Mouse (Mus musculus) CH12.LX (cell line): ENCODE data around the gene Cntrob. TPM values are rescaled to one million over a fixed set of nuclear protein-coding genes. Genes with fewer than 3 reads are reported as not detected.

Experiments
- DNase-seq: peaks from one replicate; pipeline ENCODE4 v3.0.0-alpha.2; 2013; ENCODE audit errors: extremely low read depth
- H3K27ac ChIP-seq: 2 replicates; pipeline ENCODE4 v1.5.1; 2012; ENCODE audit warnings: low read depth, mild to moderate bottlenecking, control low read depth, moderate library complexity; ENCODE audit not compliant: insufficient read depth
- H3K27me3 ChIP-seq: replicated peaks from 2 replicates; pipeline ENCODE3; 2012; ENCODE audit warnings: inconsistent platforms
- H3K36me3 ChIP-seq, 2 experiments: replicated peaks in 1 of 2; 2 replicates each; pipeline versions ENCODE3 to v1.6.1; 2012; ENCODE audit warnings: inconsistent platforms in 1 of 2, low read length in 1 of 2, mild to moderate bottlenecking in 1 of 2, mixed read lengths in 1 of 2, moderate library complexity in 1 of 2; ENCODE audit not compliant: control insufficient read depth in 1 of 2, insufficient read depth in 1 of 2
- H3K4me1 ChIP-seq, 2 experiments: 2 replicates each; pipeline ENCODE4 v1.6.1; 2012; ENCODE audit warnings: inconsistent platforms in 1 of 2, moderate library complexity in 1 of 2; ENCODE audit not compliant: insufficient read depth in 2 of 2, control insufficient read depth in 1 of 2
- H3K4me2 ChIP-seq: 2 replicates; pipeline ENCODE4 v1.6.1; 2012; ENCODE audit warnings: low read depth, mild to moderate bottlenecking, control low read depth; ENCODE audit not compliant: poor library complexity, insufficient read depth, severe bottlenecking
- H3K4me3 ChIP-seq, 3 experiments: fragments of 150-350 bp in 1 of 3; sonication (generic) in 1 of 3; replicated peaks in 1 of 3; 2 replicates each; pipeline versions ENCODE3 to v1.5.1; 2011 to 2012; ENCODE audit warnings: low read depth in 2 of 3, low read length in 2 of 3, mild to moderate bottlenecking in 2 of 3, moderate library complexity in 2 of 3, control low read depth in 1 of 3, improper control_type of control experiment in 1 of 3, inconsistent platforms in 1 of 3, mixed read lengths in 1 of 3; ENCODE audit not compliant: poor library complexity in 1 of 3
- H3K79me2 ChIP-seq: replicated peaks from 2 replicates; pipeline ENCODE4 v1.6.1; 2012; ENCODE audit warnings: mild to moderate bottlenecking, moderate library complexity; ENCODE audit not compliant: control insufficient read depth, poor library complexity, insufficient read depth, severe bottlenecking; ENCODE audit errors: extremely low read depth
- H3K9ac ChIP-seq: 2 replicates; pipeline ENCODE4 v1.6.1; 2012; ENCODE audit warnings: low read depth, mild to moderate bottlenecking, control low read depth, moderate library complexity; ENCODE audit not compliant: insufficient read depth
- H3K9me3 ChIP-seq: replicated peaks from 2 replicates; pipeline ENCODE3; 2012; ENCODE audit warnings: low read length, inconsistent platforms, mixed read lengths
- BHLHE40 ChIP-seq: IDR thresholded peaks from 2 replicates; pipeline ENCODE4 v1.6.1; 2011; ENCODE audit warnings: mild to moderate bottlenecking, low read depth, low read length, improper control_type of control experiment
- CHD1 ChIP-seq: IDR thresholded peaks from 2 replicates; pipeline ENCODE4 v1.6.1; 2012; ENCODE audit warnings: low read depth, low read length, improper control_type of control experiment, inconsistent platforms
- CTCF ChIP-seq, 2 experiments: IDR thresholded peaks in 1 of 2; conservative IDR thresholded peaks in 1 of 2; 2 replicates each; pipeline ENCODE4 v1.5.1; 2011 to 2012; ENCODE audit warnings: low read depth in 2 of 2, low read length in 2 of 2, improper control_type of control experiment in 1 of 2, inconsistent platforms in 1 of 2, mild to moderate bottlenecking in 1 of 2, moderate library complexity in 1 of 2
- E2F4 ChIP-seq: IDR thresholded peaks from 2 replicates; pipeline ENCODE4 v1.6.1; 2011; ENCODE audit warnings: low read depth, low read length, improper control_type of control experiment; ENCODE audit not compliant: insufficient replicate concordance
- EP300 ChIP-seq: IDR thresholded peaks from 2 replicates; pipeline ENCODE4 v1.6.1; 2011; ENCODE audit warnings: low read length, improper control_type of control experiment
- ETS1 ChIP-seq: conservative IDR thresholded peaks from 2 replicates; pipeline ENCODE4 v1.6.1; 2012; ENCODE audit warnings: low read depth, mild to moderate bottlenecking, inconsistent platforms, low read length, improper control_type of control experiment, moderate library complexity
- GABPA ChIP-seq: IDR thresholded peaks from 2 replicates; pipeline ENCODE4 v1.6.1; 2012; ENCODE audit warnings: low read depth, low read length, improper control_type of control experiment, inconsistent platforms; ENCODE audit not compliant: insufficient replicate concordance
- IRF4 ChIP-seq: IDR thresholded peaks from 2 replicates; pipeline ENCODE4 v1.6.1; 2014; ENCODE audit warnings: low read depth, mild to moderate bottlenecking, inconsistent platforms, low read length, improper control_type of control experiment
- JUN ChIP-seq: IDR thresholded peaks from 2 replicates; pipeline ENCODE4 v1.6.1; 2011; ENCODE audit warnings: low read depth, mild to moderate bottlenecking, low read length, improper control_type of control experiment, moderate library complexity; ENCODE audit not compliant: insufficient read depth
- JUND ChIP-seq: conservative IDR thresholded peaks from 2 replicates; pipeline ENCODE4 v1.6.1; 2011; ENCODE audit warnings: low read depth, low read length, improper control_type of control experiment
- MAFK ChIP-seq: IDR thresholded peaks from 2 replicates; pipeline ENCODE4 v1.6.1; 2011; ENCODE audit warnings: low read length, improper control_type of control experiment; ENCODE audit not compliant: insufficient replicate concordance
- MAX ChIP-seq: IDR thresholded peaks from 2 replicates; pipeline ENCODE4 v1.6.1; 2011; ENCODE audit warnings: low read length, improper control_type of control experiment
- MAZ ChIP-seq: IDR thresholded peaks from 2 replicates; pipeline ENCODE4 v1.6.1; 2012; ENCODE audit warnings: low read depth, mild to moderate bottlenecking, inconsistent platforms, low read length, improper control_type of control experiment, moderate library complexity
- MEF2A ChIP-seq: IDR thresholded peaks from 2 replicates; pipeline ENCODE4 v1.6.1; 2014; ENCODE audit warnings: low read depth, mild to moderate bottlenecking, inconsistent platforms, low read length, improper control_type of control experiment, borderline replicate concordance
- MXI1 ChIP-seq: IDR thresholded peaks from 2 replicates; pipeline ENCODE4 v1.6.1; 2011; ENCODE audit warnings: mild to moderate bottlenecking, low read depth, low read length, improper control_type of control experiment
- NRF1 ChIP-seq: IDR thresholded peaks from 2 replicates; pipeline ENCODE4 v1.6.1; 2014; ENCODE audit warnings: low read depth, mild to moderate bottlenecking, inconsistent platforms, low read length, improper control_type of control experiment, moderate library complexity
- RAD21 ChIP-seq: IDR thresholded peaks from 2 replicates; pipeline ENCODE4 v1.6.1; 2011; ENCODE audit warnings: low read depth, mild to moderate bottlenecking, low read length, improper control_type of control experiment, moderate library complexity
- RCOR1 ChIP-seq: conservative IDR thresholded peaks from 2 replicates; pipeline ENCODE4 v1.6.1; 2012; ENCODE audit warnings: low read depth, mild to moderate bottlenecking, inconsistent platforms, low read length, improper control_type of control experiment
- SIN3A ChIP-seq: IDR thresholded peaks from 2 replicates; pipeline ENCODE4 v1.6.1; 2012; ENCODE audit warnings: low read length, improper control_type of control experiment, inconsistent platforms
- SMC3 ChIP-seq: IDR thresholded peaks from 2 replicates; pipeline ENCODE4 v1.6.1; 2011; ENCODE audit warnings: low read depth, low read length, improper control_type of control experiment
- TCF12 ChIP-seq: IDR thresholded peaks from 2 replicates; pipeline ENCODE4 v1.6.1; 2014; ENCODE audit warnings: low read depth, mild to moderate bottlenecking, inconsistent platforms, low read length, improper control_type of control experiment
- USF2 ChIP-seq: conservative IDR thresholded peaks from 2 replicates; pipeline ENCODE4 v1.6.1; 2011; ENCODE audit warnings: low read depth, low read length, improper control_type of control experiment
- ZC3H11A ChIP-seq: IDR thresholded peaks from 2 replicates; pipeline ENCODE4 v1.6.1; 2012; ENCODE audit warnings: low read depth, mild to moderate bottlenecking, inconsistent platforms, low read length, improper control_type of control experiment
- ZMIZ1 ChIP-seq: IDR thresholded peaks from 2 replicates; pipeline ENCODE4 v1.6.1; 2012; ENCODE audit warnings: low read depth, mild to moderate bottlenecking, inconsistent platforms, low read length, improper control_type of control experiment
- ZNF384 ChIP-seq: IDR thresholded peaks from 2 replicates; pipeline ENCODE4 v1.6.1; 2012; ENCODE audit warnings: low read depth, low read length, improper control_type of control experiment, inconsistent platforms
- dilution Hi-C: fragments of 300-500 bp; cut with MboI; formaldehyde crosslinking; loops from 2 replicates; pipeline ENCODE4 v1.14.3; 2020; ENCODE audit warnings: low sequenced_read_pairs; ENCODE audit not compliant: extremely low pct_unique_long_range_greater_than_20kb, extremely low pct_ligation_motif_present
- in situ Hi-C: fragments of 300-500 bp; cut with MboI; formaldehyde crosslinking; loops from 3 replicates; pipeline ENCODE4 v1.14.3; 2019; ENCODE audit warnings: low sequenced_read_pairs, low pct_ligation_motif_present, low pct_unique_long_range_greater_than_20kb, mixed read lengths
- polyA plus RNA-seq: library from polyadenylated mRNA; unstranded; fragments of >175 nt; gene quantifications from 2 replicates; pipeline ENCODE4 v1.2.1, GENCODE M21; 2012; ENCODE audit warnings: low read depth; ENCODE audit not compliant: insufficient read length
- total RNA-seq, 2 experiments: library from RNA; depleted of rRNA; stranded (reverse); fragments of 300-350 nt in 1 of 2; fragments of >200 nt in 1 of 2; gene quantifications; 2 replicates each; pipeline ENCODE4 v1.2.3; 2012 to 2014

The Cntrob gene
- total and polyA plus RNA-seq, 3 experiments: 16.4 to 36.6 (median 18.9) TPM

DNA sequence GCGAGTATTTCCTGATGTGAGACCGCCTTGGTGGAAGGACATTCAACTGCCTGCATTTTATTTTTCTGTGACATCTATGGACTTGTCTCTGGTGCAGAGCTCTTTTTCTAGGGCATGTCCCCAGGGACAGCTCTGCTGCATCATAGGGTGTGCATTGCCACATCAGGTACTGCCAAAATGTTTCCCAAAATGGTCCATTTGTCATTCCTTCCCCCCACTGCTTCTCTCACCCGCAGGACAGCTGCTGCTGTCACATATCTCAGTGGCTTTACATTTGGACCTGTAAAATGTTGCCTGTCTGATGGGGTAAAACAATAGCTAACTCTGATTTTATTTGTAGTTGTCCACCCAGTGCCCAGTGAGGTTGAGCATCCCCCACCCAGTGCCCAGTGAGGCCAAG, 28.3 kb downstream of the Cntrob start:
- H3K36me3 ChIP-seq: peaks cover 12 to 45% of the 10 kb centered on the region in 2 experiments
- no peak overlapping the region for H3K4me3 ChIP-seq
- no peaks in the 10 kb centered on the region for H3K27me3 ChIP-seq
- no peak overlapping the region for H3K4me2 ChIP-seq
- TF ChIP-seq ZMIZ1 (no peak), SMC3 (no peak), E2F4 (no peak), MXI1 (no peak), SIN3A (no peak), RAD21 (no peak), ETS1 (no peak), ZC3H11A (no peak)
- H3K27ac ChIP-seq: no peak overlapping the region
- no peak overlapping the region for H3K9ac ChIP-seq
- in situ Hi-C loops: no loop called here
- dilution Hi-C loops: no loop called here
- no peaks in the 10 kb centered on the region for H3K79me2 ChIP-seq
- H3K4me1 ChIP-seq: no peaks in the 10 kb centered on the region
- no peak for DNase-seq
- H3K9me3 ChIP-seq: no peaks in the 10 kb centered on the region

- peaks cover 0 to 12% of the 10 kb centered on the region in 2 experiments for H3K36me3 ChIP-seq
- no peak overlapping the region for H3K4me2 ChIP-seq
- H3K27ac ChIP-seq: no peak overlapping the region
- no peak overlapping the region for H3K4me3 ChIP-seq
- H3K9me3 ChIP-seq: peaks cover 9% of the 10 kb centered on the region
- dilution Hi-C loops: no loop called here
- H3K9ac ChIP-seq: no peak overlapping the region
- no peaks in the 10 kb centered on the region for H3K27me3 ChIP-seq
- no peaks in the 10 kb centered on the region for H3K79me2 ChIP-seq
- in situ Hi-C loops: no loop called here
- H3K4me1 ChIP-seq: no peaks in the 10 kb centered on the region
- TF ChIP-seq ZC3H11A (no peak), MEF2A (no peak), ZNF384 (no peak), JUN (no peak), MAZ (no peak), E2F4 (no peak), USF2 (no peak)
- DNase-seq: no peak
These were observed 32.5 kb downstream of the Cntrob start for GRCm38 (mm10) chr11:69291111-69291510.

- H3K4me3 ChIP-seq: no peak overlapping the region
- peaks cover 10% of the 10 kb centered on the region for H3K27me3 ChIP-seq
- dilution Hi-C loops (no loop called here), in situ Hi-C loops (no loop called here)
- H3K4me2 ChIP-seq: 0 out of 2 replicates have a peak overlapping the region, but pooled peaks have one; percentile 4
- H3K9me3 ChIP-seq: no peaks in the 10 kb centered on the region
- no peak overlapping the region for H3K27ac ChIP-seq
- DNase-seq: no peak
- no peaks in the 10 kb centered on the region for H3K79me2 ChIP-seq
- H3K4me1 ChIP-seq: peaks cover 3 to 20% of the 10 kb centered on the region in 2 experiments; a peak in 2 of 4 replicates
- H3K9ac ChIP-seq: no peak overlapping the region
- H3K36me3 ChIP-seq: no peaks in the 10 kb centered on the region
- TF ChIP-seq CTCF (conservative IDR thresholded peaks at IDR 0.05 in 1 of 2, IDR thresholded peaks at IDR 0.05 in 1 of 2; ENCODE audit: low read depth in 2 of 2, low read length in 2 of 2) (peak in 1 of 2 experiments; percentile 54; a peak in 2 of 4 replicates), CHD1 (no peak), TCF12 (peak; percentile 45; the same call in 1 of the 2 replicates), GABPA (no peak), BHLHE40 (peak; percentile 51), MAX (no peak), JUND (no peak), ZMIZ1 (no peak), NRF1 (no peak), MAFK (no peak), SIN3A (peak; percentile 24; the same call in 1 of the 2 replicates), IRF4 (peak; percentile 23; the same call in 1 of the 2 replicates), SMC3 (peak; percentile 53), RCOR1 (no peak), RAD21 (peak; percentile 30), EP300 (peak; percentile 75), ETS1 (no peak)
These were observed 46.3 kb downstream of the Cntrob start for GRCm38 (mm10) chr11:69277267-69277666.
